Mouse (Mus musculus) MEL (cell line): ENCODE results near the gene Oas1f. TPM values are rescaled to one million over a fixed set of nuclear protein-coding genes. Genes with fewer than 3 reads are reported as not detected.
A peak's percentile ranks its signal among the peaks of the same experiment; 100 is the strongest.

ENCODE experiments used
- DNase-seq: peaks from one replicate; pipeline ENCODE4 v3.0.0; 2011; ENCODE audit warnings: low read depth, low spot score
- H3K27ac ChIP-seq: 2 replicates; pipeline ENCODE4 v1.5.1; 2012; ENCODE audit warnings: low read depth, mild to moderate bottlenecking, control low read depth, low read length, moderate library complexity; ENCODE audit not compliant: control insufficient read depth
- H3K27me3 ChIP-seq, 2 experiments: fragments of 150-350 bp in 1 of 2; sonication (generic) in 1 of 2; 2 replicates each; pipeline ENCODE4 v1.6.1; 2012; ENCODE audit warnings: low read length in 2 of 2, mild to moderate bottlenecking in 2 of 2, improper control_type of control experiment in 1 of 2, moderate library complexity in 1 of 2; ENCODE audit not compliant: insufficient read depth in 2 of 2, control insufficient read depth in 1 of 2
- H3K36me3 ChIP-seq, 2 experiments: 2 replicates each; pipeline ENCODE4 v1.6.1; 2012 to 2014; ENCODE audit warnings: low read length in 2 of 2, improper control_type of control experiment in 1 of 2, inconsistent platforms in 1 of 2, mild to moderate bottlenecking in 1 of 2; ENCODE audit not compliant: insufficient read depth in 2 of 2, control insufficient read depth in 1 of 2
- H3K4me1 ChIP-seq, 2 experiments: fragments of 150-350 bp in 1 of 2; sonication (generic) in 1 of 2; 2 replicates each; pipeline ENCODE4 v1.6.1; 2012; ENCODE audit warnings: low read length in 2 of 2, improper control_type of control experiment in 1 of 2, mild to moderate bottlenecking in 1 of 2; ENCODE audit not compliant: insufficient read depth in 2 of 2, control insufficient read depth in 1 of 2
- H3K4me3 ChIP-seq, 2 experiments: fragments of 150-350 bp in 1 of 2; sonication (generic) in 1 of 2; 2 replicates each; pipeline ENCODE4 v1.5.1; 2012; ENCODE audit warnings: low read depth in 2 of 2, low read length in 2 of 2, mild to moderate bottlenecking in 2 of 2, moderate library complexity in 2 of 2, control low read depth in 1 of 2, improper control_type of control experiment in 1 of 2; ENCODE audit not compliant: control insufficient read depth in 1 of 2, insufficient read depth in 1 of 2
- H3K79me2 ChIP-seq: 2 replicates; pipeline ENCODE4 v1.6.1; 2012; ENCODE audit warnings: mild to moderate bottlenecking, low read length, moderate library complexity; ENCODE audit not compliant: control insufficient read depth, poor library complexity, insufficient read depth
- H3K9ac ChIP-seq: 2 replicates; pipeline ENCODE4 v1.6.1; 2012; ENCODE audit warnings: low read depth, mild to moderate bottlenecking, control low read depth, low read length, moderate library complexity; ENCODE audit not compliant: control insufficient read depth, poor library complexity, severe bottlenecking
- H3K9me3 ChIP-seq: fragments of 150-350 bp; sonication (generic); replicated peaks from 2 replicates; pipeline ENCODE4 v1.6.1; 2012; ENCODE audit warnings: mild to moderate bottlenecking, low read length, improper control_type of control experiment, moderate library complexity; ENCODE audit not compliant: insufficient read depth
- BHLHE40 ChIP-seq: IDR thresholded peaks from 2 replicates; pipeline ENCODE4 v1.6.1; 2012; ENCODE audit warnings: low read depth, mild to moderate bottlenecking, inconsistent platforms, low read length, improper control_type of control experiment, borderline replicate concordance
- CHD1 ChIP-seq: IDR thresholded peaks from 2 replicates; pipeline ENCODE4 v1.6.1; 2012; ENCODE audit warnings: low read depth, mild to moderate bottlenecking, inconsistent platforms, low read length, improper control_type of control experiment
- CTCF ChIP-seq, 3 experiments: IDR thresholded peaks in 2 of 3; conservative IDR thresholded peaks in 1 of 3; 2 replicates each; pipeline ENCODE4 v1.5.1; 2011 to 2012; ENCODE audit warnings: low read length in 3 of 3, low read depth in 2 of 3, mild to moderate bottlenecking in 2 of 3, improper control_type of control experiment in 1 of 3, inconsistent platforms in 1 of 3, mixed read lengths in 1 of 3, moderate library complexity in 1 of 3; ENCODE audit not compliant: control insufficient read depth in 1 of 3, insufficient read depth in 1 of 3, poor library complexity in 1 of 3, severe bottlenecking in 1 of 3
- EP300 ChIP-seq, 2 experiments: IDR thresholded peaks; 2 replicates each; pipeline ENCODE4 v1.6.1; 2011; ENCODE audit warnings: improper control_type of control experiment in 2 of 2, low read length in 2 of 2, low read depth in 1 of 2, mild to moderate bottlenecking in 1 of 2
- GATA1 ChIP-seq: IDR thresholded peaks from 2 replicates; pipeline ENCODE4 v1.6.1; 2011; ENCODE audit warnings: low read depth, low read length, improper control_type of control experiment
- KAT2A ChIP-seq: conservative IDR thresholded peaks from 2 replicates; pipeline ENCODE4 v1.6.1; 2012; ENCODE audit warnings: low read depth, low read length, improper control_type of control experiment, inconsistent platforms
- MEF2A ChIP-seq: IDR thresholded peaks from 2 replicates; pipeline ENCODE4 v1.6.1; 2014; ENCODE audit warnings: low read depth, mild to moderate bottlenecking, inconsistent platforms, low read length, improper control_type of control experiment; ENCODE audit not compliant: poor library complexity, insufficient replicate concordance, severe bottlenecking; ENCODE audit errors: extremely low read depth
- MYC ChIP-seq: IDR thresholded peaks from 2 replicates; pipeline ENCODE4 v1.6.1; 2011; ENCODE audit warnings: low read depth, mild to moderate bottlenecking, low read length, improper control_type of control experiment, moderate library complexity
- RAD21 ChIP-seq: IDR thresholded peaks from 2 replicates; pipeline ENCODE4 v1.6.1; 2011; ENCODE audit warnings: mild to moderate bottlenecking, low read depth, low read length, improper control_type of control experiment
- SMC3 ChIP-seq: IDR thresholded peaks from 2 replicates; pipeline ENCODE4 v1.6.1; 2011; ENCODE audit warnings: low read depth, low read length, improper control_type of control experiment
- TAL1 ChIP-seq: IDR thresholded peaks from 2 replicates; pipeline ENCODE4 v1.6.1; 2012; ENCODE audit warnings: mild to moderate bottlenecking, inconsistent platforms, low read length, moderate library complexity, mixed read lengths
- UBTF ChIP-seq: IDR thresholded peaks from 2 replicates; pipeline ENCODE4 v1.6.1; 2012; ENCODE audit warnings: low read depth, mild to moderate bottlenecking, inconsistent platforms, low read length, improper control_type of control experiment, moderate library complexity, borderline replicate concordance; ENCODE audit not compliant: insufficient read depth
- USF1 ChIP-seq: IDR thresholded peaks from 2 replicates; pipeline ENCODE4 v1.6.1; 2014; ENCODE audit warnings: low read depth, mild to moderate bottlenecking, inconsistent platforms, low read length, improper control_type of control experiment, moderate library complexity
- USF2 ChIP-seq, 2 experiments: IDR thresholded peaks; 2 replicates each; pipeline ENCODE4 v1.6.1; 2011 to 2012; ENCODE audit warnings: improper control_type of control experiment in 2 of 2, low read length in 2 of 2, borderline replicate concordance in 1 of 2, inconsistent platforms in 1 of 2, low read depth in 1 of 2, mild to moderate bottlenecking in 1 of 2; ENCODE audit not compliant: insufficient read depth in 1 of 2
- ZKSCAN1 ChIP-seq: IDR thresholded peaks from 2 replicates; pipeline ENCODE4 v1.6.1; 2012; ENCODE audit warnings: low read depth, mild to moderate bottlenecking, inconsistent platforms, low read length, improper control_type of control experiment, moderate library complexity
- polyA plus RNA-seq, 2 experiments: library from polyadenylated mRNA; stranded (reverse) in 1 of 2; unstranded in 1 of 2; fragments of >175 nt in 1 of 2; fragments of >200 nt in 1 of 2; gene quantifications; 2 replicates each; pipeline versions ENCODE4 v1.2.1 to v1.2.4; 2012; ENCODE audit warnings: low replicate concordance in 2 of 2, low read depth in 1 of 2; ENCODE audit not compliant: insufficient read length in 2 of 2, insufficient read depth in 1 of 2, missing spikeins in 1 of 2
- total RNA-seq: library from RNA; depleted of rRNA; stranded (reverse); fragments of 300-350 nt; gene quantifications from 2 replicates; pipeline ENCODE4 v1.2.3, GENCODE M21; 2012

The Oas1f gene
- total and polyA plus RNA-seq, 3 experiments: not detected

DNA sequence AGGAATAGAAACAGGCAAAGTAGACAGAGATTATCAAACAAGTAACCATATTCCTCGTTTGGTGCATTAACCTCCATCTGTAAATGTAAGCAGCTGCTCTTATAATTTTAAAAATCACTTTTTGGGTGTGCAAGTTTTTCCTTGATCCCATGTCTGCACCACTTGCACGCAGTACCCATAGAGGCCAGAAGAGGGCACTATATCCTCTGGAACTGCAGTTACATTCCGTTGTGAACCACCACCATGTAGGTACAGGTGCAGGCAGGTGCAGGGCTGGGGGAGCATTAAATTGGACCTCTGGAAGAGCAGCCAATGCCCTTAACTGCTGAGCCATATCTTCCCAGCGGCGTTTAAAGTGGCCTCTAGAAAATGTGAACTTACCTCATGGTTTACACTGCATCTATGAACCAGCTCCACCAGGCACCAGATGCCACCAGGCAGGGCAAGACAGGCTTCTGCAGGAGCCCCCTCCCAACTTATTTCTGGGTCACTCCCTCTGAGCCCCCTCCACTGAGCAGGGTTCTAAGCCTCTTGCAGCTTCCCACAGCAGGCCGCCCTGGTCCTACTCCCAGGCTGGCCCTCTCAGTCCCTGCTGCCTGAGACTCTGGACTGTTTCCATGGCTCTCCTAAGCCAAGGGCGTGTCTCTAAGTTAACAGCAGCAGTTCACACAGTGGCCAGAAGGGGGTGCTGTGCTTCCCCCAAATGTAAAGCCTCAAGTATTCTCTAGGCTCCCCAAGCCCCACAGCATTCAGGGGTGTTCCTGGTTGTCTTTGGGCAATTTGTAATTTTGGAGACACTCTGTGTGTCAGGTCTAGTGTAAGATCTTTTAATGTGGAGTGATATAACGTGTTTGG, 10.2 kb upstream of the Oas1f start (continued):
- no peak for TF ChIP-seq GATA1

GRCm38 (mm10) chr5:120844713-120845112, 2.5 kb upstream of the Oas1f start:
- Histone ChIP-seq H3K4me3 (no peak overlapping the region), H3K9me3 (no peaks in the 10 kb centered on the region), H3K79me2 (no peaks in the 10 kb centered on the region), H3K36me3 (no peaks in the 10 kb centered on the region), H3K4me1 (no peaks in the 10 kb centered on the region), H3K27ac (no peak overlapping the region), H3K27me3 (0 out of 4 replicates have a peak, but pooled peaks cover 0 to 1% of the 10 kb centered on the region in 2 experiments), H3K9ac (no peak overlapping the region)
- no peak for TF ChIP-seq ZKSCAN1
- no peak for TF ChIP-seq TAL1
- DNase-seq: peak; percentile 6

- no peaks in the 10 kb centered on the region for H3K4me1 ChIP-seq
- no peak overlapping the region for H3K9ac ChIP-seq
- H3K27me3 ChIP-seq: 0 out of 4 replicates have a peak, but pooled peaks cover 0 to 1% of the 10 kb centered on the region in 2 experiments
- DNase-seq: peak; percentile 33
- H3K79me2 ChIP-seq: no peaks in the 10 kb centered on the region
- no peaks in the 10 kb centered on the region for H3K36me3 ChIP-seq
- H3K4me3 ChIP-seq: no peak overlapping the region
- no peak for TF ChIP-seq ZKSCAN1
- TF ChIP-seq KAT2A: no peak
- TF ChIP-seq USF2 (IDR thresholded peaks at IDR 0.05; ENCODE audit: borderline replicate concordance in 1 of 2, insufficient read depth in 1 of 2, low read depth in 1 of 2, low read length in 2 of 2): no peak
- peak; percentile 54 to 81 (median 66) for TF ChIP-seq CTCF (IDR thresholded peaks at IDR 0.05 in 2 of 3, conservative IDR thresholded peaks at IDR 0.05 in 1 of 3; ENCODE audit: control insufficient read depth in 1 of 3, insufficient read depth in 1 of 3, low read depth in 2 of 3, low read length in 3 of 3, poor library complexity in 1 of 3, severe bottlenecking in 1 of 3)
- TF ChIP-seq SMC3: peak; percentile 55
- TF ChIP-seq MYC: no peak
- TF ChIP-seq RAD21: peak; percentile 13
- no peaks in the 10 kb centered on the region for H3K9me3 ChIP-seq
- no peak overlapping the region for H3K27ac ChIP-seq
These were observed 2.5 kb downstream of the Oas1f start for GRCm38 (mm10) chr5:120849601-120850136.

- Histone ChIP-seq H3K27me3 (no peaks in the 10 kb centered on the region), H3K36me3 (no peaks in the 10 kb centered on the region), H3K9ac (no peak overlapping the region), H3K4me1 (no peaks in the 10 kb centered on the region), H3K27ac (no peak overlapping the region), H3K9me3 (no peaks in the 10 kb centered on the region), H3K4me3 (no peak overlapping the region), H3K79me2 (no peaks in the 10 kb centered on the region)
- TF ChIP-seq CHD1 (no peak), EP300 (IDR thresholded peaks at IDR 0.05; ENCODE audit: low read depth in 1 of 2, low read length in 2 of 2) (no peak), UBTF (no peak), BHLHE40 (no peak), MEF2A (no peak), USF1 (no peak)
- no peak for DNase-seq
These were observed 12.1 kb downstream of the Oas1f start for GRCm38 (mm10) chr5:120859241-120859640.
